8 mouse cellular contexts compared by ENCODE assay signal in genomic region chr4:53884351-53885245, GRCm38 (mm10). TPM values are rescaled to one million over a fixed set of nuclear protein-coding genes. Genes with fewer than 3 reads are reported as not detected.
DNase-seq lines count a peak whose midpoint lies in the region; ATAC-seq and TF ChIP-seq lines count a peak whose summit lies in the region.

No protein-coding gene starts in this region.

- peaks cover 3% of the 10 kb centered on the region; the same call in 1 of the 2 replicates for H3K4me1 ChIP-seq in midbrain, embryonic 15.5 days

- H3K27me3 ChIP-seq in midbrain, embryonic 15.5 days (replicated peaks), result no peaks in the 10 kb centered on the region

- DNase-seq in gastrocnemius, adult 2 months, result no peak
- DNase-seq in gastrocnemius, postnatal 25 days, result no peak
- peak; percentile 32 for DNase-seq in CD4-positive helper T cell, adult 2 months (ENCODE audit: low read depth, low spot score)
- peak; percentile 17 for DNase-seq in c-Kit-positive CD71-negative TER-119-negative erythroid progenitor cells, embryonic 14.5 days (ENCODE audit: low read depth)
- DNase-seq in heart, adult 8-10 months (ENCODE audit: low spot score), result peak; percentile 38
- DNase-seq in layer of hippocampus, adult 9-10 months (ENCODE audit: low spot score), result peak; percentile 47

- peak; percentile 70 for ATAC-seq in midbrain, embryonic 15.5 days (replicated peaks)
- no peak for ATAC-seq in monocyte, adult 5-6 weeks (replicated peaks; ENCODE audit: insufficient number of reproducible peaks, low FRiP score, low TSS enrichment, poor library complexity, severe bottlenecking)

- no peak overlapping the region for H3K4me3 ChIP-seq in gastrocnemius, adult 2 months
- no peak overlapping the region for H3K4me3 ChIP-seq in midbrain, embryonic 15.5 days

- WGBS in midbrain, embryonic 15.5 days, result 58% methylated on average over 14 of the region's 14 CpGs

- no peak overlapping the region for H3K27ac ChIP-seq in gastrocnemius, adult 2 months
- H3K27ac ChIP-seq in midbrain, embryonic 15.5 days, result no peak overlapping the region

- TF ChIP-seq CTCF in gastrocnemius, adult 2 months (IDR thresholded peaks at IDR 0.05), result peak; percentile 88

- H3K9me3 ChIP-seq in midbrain, embryonic 15.5 days, result no peaks in the 10 kb centered on the region

- H3K4me2 ChIP-seq in midbrain, embryonic 15.5 days, result no peak overlapping the region

- H3K36me3 ChIP-seq in midbrain, embryonic 15.5 days (replicated peaks), result no peaks in the 10 kb centered on the region

- intact Hi-C loops in gastrocnemius, adult 2 months (cut with DNase I), result loop anchor here (1.0 to 2.0 kb wide), 2 partner anchors 35 to 1356 kb away; no protein-coding TSS in a partner anchor

- no peak overlapping the region for H3K9ac ChIP-seq in midbrain, embryonic 15.5 days

RNA-seq across cellular contexts. Expression of gene Tmem38b, which starts 58.8 kb away (rescaled TPM):
- 10 to 100 TPM; 58.6 to 69.6 TPM for total RNA-seq in gastrocnemius, adult 2 months (2021)
- total RNA-seq in gastrocnemius, postnatal 25 days (2021), result 10 to 100 TPM; 35.2 to 49.8 TPM
- total RNA-seq in heart, adult 8-10 months (2022), result 10 to 100 TPM; 21.7 to 30.6 (median 27.4) TPM
- polyA plus RNA-seq in midbrain, embryonic 15.5 days (2015; fragmentation: Nextera tagmentation; extraction: Ambion mirVana), result 7.4 and 7.7 TPM in 2 replicates
- total RNA-seq in monocyte, adult 5-6 weeks (2017), result 19.2 to 34.4 TPM (median 29.2 TPM) in 3 replicates

Comparison
In these comparisons a context has a peak if more than half of its experiments do, and no peak if none do; other contexts are left out.
1. DNase-seq: peak in CD4-positive helper T cell, adult 2 months (single experiment), c-Kit-positive CD71-negative TER-119-negative erythroid progenitor cells, embryonic 14.5 days (single experiment), heart, adult 8-10 months (single experiment) and layer of hippocampus, adult 9-10 months (single experiment); none in gastrocnemius, adult 2 months (single experiment) and gastrocnemius, postnatal 25 days (single experiment).